Mouse (Mus musculus) retina, embryonic 14.5 days (tissue): Measurements from ENCODE around the gene P2rx3.

Experiments used
- DNase-seq: peaks from one replicate; pipeline ENCODE4 v3.0.0-alpha.2; 2015; ENCODE audit warnings: low spot score

P2rx3 gene

DNA sequence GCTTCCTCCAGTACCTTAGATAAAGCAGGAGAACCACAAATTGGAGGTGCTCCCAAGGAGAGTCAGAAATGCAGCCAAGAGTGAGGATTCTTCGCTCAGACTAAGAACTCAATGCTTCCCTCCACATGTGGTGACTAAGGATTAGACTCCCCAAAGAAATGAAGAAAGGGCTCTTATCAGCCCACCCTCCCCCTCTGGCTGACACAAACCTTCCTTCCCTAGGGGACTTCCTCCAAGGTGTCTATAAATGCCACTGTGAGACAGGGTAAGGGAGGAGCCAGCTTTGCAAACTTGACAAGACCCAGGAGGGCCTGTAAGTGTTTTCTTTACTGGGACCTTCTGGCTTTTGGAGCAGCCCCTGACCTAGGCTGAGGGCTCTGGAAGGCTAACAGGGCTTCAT, 57.1 kb downstream of the P2rx3 start, which contains the start of gene Prg2:
Gene Prg2, plus strand, starts transcription at position 274 of the 400 bp plus-strand sequence.
- DNase-seq, result no peak

DNA sequence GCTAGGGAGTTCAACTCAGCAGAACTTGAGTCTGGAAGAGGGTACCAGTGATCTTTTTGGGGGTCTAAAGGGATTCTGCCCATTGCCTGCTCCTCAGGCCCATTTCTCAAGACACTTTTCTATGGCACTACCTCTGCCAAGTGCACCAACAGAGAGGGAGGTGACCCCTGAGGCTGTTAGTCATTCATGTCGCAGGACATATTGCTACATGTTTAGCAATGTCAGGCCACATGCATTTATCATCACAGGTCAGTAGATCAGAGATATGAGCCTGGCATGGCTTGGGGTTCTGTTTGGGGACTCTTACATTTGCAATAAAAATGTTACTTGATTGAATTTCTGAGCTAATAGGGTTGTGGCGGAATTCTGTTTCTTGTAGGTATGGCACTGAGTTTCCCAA, 61.7 kb downstream of the P2rx3 start:
- DNase-seq, result no peak

DNA sequence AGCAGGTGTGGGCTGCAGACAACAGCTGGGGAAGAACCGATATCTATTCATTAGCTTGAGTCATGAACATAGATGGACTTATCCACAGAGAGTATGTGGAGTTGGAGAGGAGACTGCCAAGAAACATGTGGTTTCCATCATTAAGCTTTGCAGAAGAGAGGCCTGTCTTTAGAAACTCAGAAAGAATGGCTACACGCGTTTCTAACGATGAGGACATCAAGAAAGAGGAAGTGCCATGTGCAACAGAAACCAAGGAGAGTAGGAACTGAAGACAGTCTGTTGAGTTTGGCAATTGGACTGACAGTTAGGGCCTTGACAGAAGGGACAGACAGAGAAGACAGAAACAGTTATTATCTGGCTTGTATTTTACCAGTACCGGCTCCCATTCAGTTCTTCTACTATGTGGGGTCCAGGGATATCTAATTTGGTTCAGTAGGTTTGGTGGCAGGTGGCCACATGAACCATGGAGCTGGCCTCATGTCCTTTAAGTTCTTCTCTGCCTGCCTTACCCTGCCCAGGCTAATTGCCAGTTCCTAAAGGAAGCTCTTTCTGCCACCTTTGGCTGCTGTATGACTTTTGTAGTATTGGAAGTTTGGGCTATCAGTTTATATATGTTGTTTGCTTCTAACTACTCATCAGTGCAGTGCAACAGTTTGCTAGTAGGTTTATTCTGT, 69.8 kb downstream of the P2rx3 start:
- no peak for DNase-seq

DNA sequence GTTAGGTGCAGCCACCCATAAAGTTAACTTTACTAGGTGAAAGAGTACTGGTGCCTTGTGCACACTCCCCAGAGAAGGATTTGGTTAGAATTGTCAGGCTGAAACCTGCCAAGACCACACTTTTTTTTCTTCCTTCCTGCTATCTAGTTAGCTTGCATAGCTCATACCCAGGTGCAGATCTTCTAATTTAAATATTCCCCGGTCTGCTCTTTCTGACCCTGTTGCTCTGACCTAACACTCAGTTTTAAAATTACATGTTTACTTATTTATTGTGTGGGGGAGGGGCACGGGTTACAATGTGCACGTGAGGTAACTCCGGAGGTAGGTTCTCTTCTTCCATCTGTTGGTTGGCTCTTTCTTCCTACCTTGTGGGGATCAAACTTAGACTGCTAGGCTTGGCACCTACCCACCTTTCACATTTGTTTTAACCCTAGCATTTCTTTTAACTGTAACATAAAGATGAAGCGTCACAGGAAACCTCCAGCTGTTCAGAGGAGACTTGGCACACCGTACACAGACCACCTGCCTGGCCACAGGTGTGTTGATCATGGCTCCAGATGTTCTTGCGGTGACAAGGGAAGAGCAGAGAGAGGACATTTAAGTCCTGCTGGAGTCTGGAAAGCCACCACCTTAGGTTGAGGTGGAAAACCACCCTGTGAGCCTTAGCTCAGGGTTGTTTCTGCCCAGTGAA, 73.0 kb downstream of the P2rx3 start:
- DNase-seq, result no peak

DNA sequence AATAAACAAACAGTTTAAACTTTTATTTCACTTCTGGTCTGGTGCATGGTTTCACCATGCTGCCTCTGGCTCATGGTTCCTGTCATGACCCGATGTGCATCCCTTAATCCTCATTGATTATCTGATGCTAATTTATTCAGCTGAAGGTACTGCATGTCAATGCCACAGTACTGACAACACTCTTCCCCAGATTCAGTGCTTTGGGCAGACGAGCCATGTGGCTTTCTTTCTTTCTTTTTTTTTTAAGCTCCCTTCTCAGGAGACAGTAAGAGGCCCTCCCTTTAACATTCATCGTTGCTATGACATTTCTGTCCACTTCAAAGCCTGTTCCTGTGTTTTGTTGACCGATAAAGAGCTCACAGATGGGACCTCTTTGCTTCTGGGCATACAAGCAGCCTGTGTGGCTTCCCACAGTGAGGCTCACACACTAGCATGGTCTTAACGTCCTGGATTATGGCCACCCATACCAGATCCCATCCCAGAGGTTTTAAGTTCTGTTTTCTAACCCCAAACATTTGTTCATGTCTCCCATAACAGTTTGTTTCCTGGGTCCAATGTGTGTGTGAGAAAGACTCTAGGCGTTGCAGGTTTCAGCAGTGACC, 74.3 kb downstream of the P2rx3 start:
- peak; percentile 17 for DNase-seq

DNA sequence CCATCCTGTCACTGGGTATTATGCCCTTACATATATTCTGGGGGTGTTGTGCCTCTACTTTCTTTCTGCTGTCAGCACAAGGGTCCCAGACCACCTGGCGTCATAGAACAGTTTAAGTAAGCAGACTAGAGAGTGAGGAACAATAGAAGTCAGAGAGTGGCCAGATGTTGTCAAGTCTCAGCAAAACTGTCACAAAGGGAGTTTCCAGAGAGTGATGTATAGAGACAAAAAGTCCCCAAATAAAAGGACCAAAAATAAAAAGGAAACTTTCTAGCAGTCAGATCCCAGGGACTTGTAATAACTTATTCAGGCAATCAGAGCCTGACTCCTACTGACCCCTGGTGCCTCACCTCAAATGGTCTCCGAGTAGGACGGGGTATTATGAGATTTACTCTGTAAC, 75.4 kb downstream of the P2rx3 start:
- DNase-seq, result no peak

DNA sequence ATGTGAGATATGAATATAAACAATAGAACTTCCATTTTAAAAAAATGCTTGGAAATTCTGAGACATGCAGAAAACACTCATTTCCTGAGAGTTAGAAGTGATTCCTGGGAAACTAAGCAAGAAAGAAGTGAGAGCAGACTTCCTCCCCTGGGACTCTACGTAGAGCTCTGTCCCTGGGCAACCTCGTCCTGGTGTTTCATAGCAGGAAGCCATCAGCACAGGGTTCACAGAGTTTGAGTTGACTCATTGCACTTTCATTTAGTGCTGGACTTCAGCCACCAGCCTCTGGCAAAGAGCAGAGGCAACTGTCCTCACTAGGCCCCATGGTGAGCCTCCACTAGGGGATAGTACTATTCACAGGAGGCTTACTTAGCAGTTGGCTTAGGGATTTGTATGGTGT, 76.0 kb downstream of the P2rx3 start:
- no peak for DNase-seq

DNA sequence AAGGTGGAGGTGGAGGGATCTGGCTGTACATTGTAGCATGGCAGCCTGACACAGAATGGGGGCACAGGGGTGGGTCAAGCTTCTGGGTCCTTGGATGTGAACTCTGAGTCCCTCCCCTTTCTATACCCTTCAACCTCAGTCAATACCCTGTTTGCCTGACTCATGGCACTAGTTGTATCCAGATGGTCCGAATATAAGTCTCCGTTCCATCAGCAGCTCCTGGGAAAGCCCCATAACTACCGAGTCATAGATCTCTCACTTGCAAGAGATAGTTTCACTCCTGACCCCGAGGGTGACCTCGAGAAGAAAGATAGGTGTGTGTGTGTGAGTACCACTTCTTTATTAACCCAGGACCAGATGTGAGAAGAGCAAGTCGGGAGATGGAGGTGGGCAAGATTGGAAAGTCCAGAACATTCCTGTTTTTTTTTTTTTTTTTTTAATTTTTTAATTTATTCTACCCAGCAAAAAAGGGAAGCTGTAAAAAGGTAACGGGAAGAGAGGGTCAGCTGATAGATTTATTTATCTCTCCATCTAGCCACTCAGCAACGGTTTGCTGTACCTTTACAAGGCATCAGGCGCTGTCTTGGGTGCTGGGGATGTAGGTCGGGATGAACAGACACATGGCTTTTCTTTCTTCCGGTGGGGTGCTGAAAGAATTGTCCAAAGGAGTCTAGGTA, 78.5 kb downstream of the P2rx3 start:
- DNase-seq, result no peak

DNA sequence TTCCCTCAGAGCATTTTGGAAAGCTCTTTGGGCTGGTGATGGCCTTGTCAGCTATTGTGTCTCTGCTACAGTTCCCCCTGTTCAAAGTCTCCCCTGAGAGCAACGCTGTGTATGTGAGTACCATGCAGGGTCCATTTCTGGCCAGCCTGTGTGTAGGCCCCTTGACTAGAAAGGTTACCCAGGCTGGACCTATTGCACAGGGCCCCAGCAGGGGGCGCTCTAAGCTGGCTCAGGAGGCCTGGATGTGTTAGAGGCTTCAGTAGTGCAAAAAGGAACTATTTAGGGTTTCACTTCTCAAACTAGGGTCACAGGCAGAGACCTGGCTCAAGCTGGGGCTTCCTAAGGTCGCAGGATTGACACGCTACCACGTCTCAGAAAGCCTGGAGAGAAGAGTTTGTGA, 81.0 kb downstream of the P2rx3 start:
- DNase-seq, result peak; percentile 69

DNA sequence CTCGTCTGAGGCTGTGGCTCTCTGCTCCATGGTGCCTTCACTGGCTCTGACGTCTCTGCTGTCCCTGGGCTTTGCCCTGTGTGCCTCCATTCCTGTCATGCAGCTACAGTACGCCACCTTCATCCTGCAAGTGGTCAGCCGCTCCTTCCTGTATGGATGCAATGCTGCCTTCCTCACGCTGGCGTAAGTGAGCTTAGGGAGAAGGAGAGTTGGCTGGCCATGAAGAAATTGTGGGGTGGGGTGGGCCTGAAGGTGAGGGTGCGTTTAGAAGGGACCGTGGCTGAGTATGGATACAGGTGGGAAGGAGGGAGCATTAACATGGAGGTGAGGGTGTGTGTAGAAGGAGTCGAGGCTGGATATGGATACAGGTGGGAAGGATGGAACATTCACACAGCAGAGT, 81.8 kb downstream of the P2rx3 start:
- DNase-seq, result no peak

DNA sequence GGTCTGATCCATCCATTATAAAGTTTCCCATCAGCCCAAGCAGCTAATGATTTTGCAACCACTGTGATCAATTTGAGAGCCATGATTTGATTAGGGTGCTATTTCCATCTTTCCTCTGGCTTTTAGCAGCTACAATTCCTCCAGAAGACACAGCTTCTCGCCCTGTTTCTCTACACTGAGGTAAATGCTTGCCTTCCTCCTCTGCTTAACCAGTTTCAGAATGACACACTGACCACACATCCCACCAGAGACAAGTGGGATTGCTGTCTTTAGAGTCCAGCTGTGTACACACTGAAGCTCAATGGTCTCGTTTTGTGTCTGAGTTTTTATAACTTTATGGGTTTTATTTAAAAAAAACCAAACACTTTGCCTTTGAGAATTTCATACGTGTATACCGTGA, 84.6 kb downstream of the P2rx3 start:
- DNase-seq, result no peak

DNA sequence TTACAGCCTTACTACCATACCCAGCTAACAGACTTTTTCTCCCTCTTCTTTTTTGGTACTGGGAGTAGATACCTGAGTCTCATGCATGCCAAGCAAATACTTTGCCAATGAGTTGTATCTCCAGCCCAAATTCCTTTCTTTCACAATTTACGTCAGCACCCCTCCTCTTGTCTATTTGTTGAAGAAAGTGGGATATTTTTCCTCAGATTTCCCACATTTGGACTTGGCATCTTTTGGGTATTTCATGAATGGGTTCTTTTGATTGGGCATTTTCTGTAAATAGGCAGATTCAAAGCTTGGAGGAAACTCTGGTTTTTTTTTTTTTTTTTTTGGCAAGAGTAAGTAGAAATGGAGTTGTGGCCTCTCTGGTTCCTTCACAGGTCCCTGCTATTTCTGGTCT, 85.0 kb downstream of the P2rx3 start:
- no peak for DNase-seq

DNA sequence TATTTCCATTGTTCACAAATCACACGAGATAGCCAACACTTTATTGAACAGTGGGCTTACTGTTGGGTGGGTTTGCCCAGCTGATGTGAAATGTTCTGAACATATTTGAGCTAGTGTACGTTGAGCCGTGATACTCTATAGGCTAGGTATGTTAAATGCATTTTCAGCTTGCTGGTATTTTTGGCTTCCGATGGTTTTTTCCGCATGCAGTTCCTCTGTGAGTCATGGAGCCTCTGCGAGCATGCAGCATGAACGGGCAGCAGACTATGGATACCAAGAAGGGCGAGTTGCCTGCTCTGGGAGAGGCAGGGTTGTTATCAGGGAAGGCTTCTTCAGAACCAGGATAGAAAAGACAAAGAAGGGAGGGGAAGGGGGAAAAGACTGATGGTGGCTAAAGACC, 86.2 kb downstream of the P2rx3 start:
- DNase-seq, result no peak

DNA sequence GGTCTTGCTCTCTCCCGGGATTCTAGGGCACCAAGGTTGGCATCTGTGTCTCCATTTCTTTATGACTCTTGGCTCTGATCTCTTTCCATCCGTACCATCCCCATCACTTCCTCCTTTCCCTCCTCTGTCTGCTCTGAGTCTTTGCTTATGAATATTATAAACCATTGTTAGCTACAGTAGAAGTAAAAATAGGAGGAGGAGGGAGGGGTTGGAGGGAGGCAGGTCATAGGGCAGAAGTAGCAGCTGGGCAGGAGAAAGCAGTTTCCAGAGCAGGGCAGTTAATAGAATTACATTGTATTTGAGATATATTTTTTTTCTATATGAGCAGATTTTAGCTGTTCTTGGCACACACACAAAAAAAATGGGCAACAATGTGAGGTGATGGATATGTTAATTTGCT, 88.5 kb downstream of the P2rx3 start:
- no peak for DNase-seq
